Mouse (Mus musculus): ENCODE data around the gene Zfp827.

Gene Zfp827

DNA sequence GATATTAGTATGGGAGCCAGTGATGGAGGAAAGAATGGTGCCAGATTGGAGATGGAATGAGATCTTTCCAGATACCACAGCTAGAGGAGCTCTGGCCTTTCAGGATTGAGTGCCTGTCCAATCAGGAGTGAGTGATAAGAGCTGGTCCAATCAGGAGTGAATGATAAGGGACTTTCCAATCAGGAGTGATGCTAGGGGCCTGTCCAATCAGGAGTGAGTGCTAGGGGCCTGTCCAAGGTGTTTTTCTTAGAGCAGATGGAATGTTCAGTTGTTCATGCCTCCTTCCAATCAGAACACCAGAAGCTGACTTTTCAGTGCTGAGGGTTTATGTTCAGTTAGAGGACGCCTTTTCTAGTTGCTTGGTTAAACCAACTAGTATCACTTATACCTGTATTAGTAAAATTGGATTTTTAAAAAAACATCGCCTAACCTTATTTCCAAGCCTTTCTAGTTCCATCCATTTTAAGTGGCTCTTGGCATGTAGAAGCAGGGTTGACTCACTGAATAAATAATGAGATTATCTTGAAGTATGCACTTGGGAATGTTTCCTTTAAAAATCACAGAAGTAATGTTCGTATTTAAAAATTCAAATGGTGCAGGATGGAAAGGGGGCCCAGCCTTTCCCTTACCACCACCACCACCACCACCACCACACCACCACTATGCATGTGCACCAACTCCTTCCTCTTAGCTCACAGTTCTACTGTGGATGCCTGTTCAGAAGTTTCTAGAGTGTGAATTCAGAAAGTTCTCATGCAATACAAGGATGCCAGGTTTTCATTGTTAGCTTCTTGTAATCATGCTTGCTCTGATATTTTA, 39.8 kb downstream of the Zfp827 start:
- DNase-seq, result no peak

- DNase-seq, result no peak
These were observed 45.1 kb downstream of the Zfp827 start for GRCm38 (mm10) chr8:79073311-79073710.

GRCm38 (mm10) chr8:79074986-79075385, 46.7 kb downstream of the Zfp827 start:
- DNase-seq, result no peak

DNA sequence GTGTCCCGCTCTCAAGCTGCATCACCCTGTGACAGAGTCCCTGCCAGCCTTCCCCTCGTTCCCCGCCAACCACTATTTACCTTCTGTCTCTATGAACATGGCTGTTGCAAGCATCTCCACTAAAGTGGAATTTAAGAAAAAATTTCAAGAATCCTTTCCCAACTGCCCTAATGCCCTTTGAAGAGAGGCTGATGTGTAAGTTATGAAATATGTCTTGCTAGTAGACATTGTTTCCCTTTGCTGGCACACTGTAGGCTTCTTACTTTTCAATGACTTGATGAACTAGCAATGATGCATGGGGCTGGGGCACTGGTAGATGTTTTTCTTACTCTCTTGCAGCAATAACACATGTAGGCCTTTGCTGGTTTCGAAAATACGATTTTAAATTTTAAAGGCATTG, 49.0 kb downstream of the Zfp827 start:
- no peak for DNase-seq

DNA sequence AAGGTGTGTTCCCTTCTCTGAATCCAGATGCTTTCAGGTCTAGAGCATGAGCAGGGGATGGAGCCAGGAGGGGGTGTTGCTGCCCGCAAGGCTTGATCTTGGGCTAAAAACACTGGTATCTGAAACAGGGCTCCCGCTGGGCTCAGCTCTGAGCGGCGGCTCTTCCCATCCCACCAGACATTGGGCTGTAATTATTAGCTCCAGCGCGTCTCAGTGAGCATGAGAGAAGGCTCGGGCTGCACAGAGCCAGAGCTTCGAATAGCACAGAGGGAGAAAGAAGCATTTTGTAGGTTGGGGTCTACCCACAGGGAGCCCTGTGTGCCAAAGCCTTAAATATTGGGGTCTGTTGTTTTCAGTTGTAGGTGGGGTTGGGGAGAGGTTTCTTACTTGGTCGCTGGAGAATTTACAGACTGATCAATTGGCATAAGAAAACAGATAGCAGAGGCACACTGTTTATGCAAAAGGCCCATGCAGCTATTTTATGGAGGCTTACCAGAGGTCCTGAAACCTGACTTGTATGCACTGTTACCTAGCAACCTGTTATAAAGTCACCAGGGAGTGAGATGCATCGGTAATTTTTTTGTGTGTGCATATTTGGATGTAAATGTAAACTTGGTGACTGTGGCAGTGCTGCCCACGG, 50.4 kb downstream of the Zfp827 start:
- no peak for DNase-seq

DNA sequence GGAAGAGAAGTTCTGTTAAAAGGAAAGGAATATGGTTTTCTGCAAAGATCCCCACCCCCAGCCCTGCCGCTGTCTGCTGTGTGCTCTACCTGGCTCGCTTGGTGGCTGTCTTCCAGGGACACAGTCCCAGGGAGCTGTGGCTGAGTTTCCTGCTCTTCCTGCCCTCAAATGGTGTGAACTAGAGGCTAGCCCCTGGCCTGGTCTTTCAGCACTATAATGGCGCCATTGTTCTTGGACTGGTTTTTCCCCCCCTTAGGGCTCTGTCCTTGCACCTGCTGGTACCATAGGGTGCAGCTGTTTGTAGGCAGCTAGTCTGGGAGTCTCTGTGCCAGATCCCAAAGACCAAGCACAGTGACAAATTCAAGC, 50.9 kb downstream of the Zfp827 start:
- DNase-seq, result no peak

GRCm38 (mm10) chr8:79080096-79080739, 52.0 kb downstream of the Zfp827 start:
- peak; percentile 37 for DNase-seq

GRCm38 (mm10) chr8:79081333-79081732, 53.1 kb downstream of the Zfp827 start:
- no peak for DNase-seq

DNA sequence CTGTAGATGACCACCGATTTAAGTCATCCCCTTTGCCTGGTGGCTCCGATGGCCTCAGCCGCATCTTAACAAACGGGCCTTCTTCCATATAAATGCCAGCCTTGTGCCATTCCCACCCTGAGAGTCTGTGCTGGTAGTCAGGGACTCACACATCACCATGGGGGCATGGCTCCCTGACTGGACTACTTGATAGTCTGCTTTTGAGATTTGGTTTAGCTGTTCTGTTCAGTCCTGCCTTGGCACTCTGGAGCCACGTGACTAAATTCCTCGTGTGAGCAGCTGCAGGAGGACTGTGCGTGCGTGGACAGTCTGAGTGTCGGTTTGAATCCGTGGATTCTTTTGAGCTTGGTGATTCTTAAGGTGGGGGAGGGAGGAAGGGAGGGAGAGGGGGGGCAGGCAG, 53.7 kb downstream of the Zfp827 start:
- no peak for DNase-seq

DNA sequence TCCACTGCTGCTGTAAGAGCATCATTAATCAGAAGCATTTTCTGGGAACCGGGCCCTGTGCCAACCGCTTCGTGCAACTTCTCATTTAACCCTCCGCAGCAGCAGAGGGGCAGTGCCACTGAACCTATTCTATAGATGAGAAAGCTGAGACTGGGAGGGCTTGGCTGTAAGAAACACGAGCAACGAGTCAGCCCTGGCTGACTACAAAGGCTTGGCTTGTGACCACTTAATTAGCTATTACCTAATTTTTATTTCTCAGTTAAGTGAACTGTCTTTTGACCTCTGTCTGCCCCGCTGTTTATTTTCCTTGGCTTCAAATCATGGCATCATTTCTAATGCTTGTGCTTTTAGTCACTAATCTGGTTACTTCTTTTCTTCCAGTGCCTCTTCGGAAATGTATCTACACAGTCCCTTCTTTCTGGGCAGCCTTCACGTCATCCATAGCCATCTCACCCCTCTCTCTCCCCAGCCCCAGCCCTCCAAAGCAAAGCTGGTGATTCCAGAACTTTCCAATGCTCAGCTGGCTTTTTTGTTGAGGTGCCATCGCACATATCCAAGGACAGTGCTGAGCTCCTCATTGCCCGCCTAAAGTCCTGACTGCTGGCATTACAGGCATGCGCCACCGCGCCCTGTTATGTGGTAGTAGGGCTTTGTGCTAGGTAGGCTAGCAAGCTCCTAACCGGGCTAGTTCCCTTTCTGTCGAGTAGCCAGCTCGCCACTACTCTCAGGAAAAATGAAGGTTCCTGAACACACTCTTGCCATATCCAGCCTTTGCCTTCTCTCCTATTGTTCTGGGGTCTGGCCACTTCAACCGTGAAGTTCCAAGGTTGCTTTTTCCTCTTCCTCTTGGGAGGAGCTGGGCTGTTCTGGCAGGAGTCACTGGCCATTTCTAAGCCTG, 55.5 kb downstream of the Zfp827 start:
- peak; percentile 80 for DNase-seq

GRCm38 (mm10) chr8:79084359-79084820, 56.2 kb downstream of the Zfp827 start:
- DNase-seq, result no peak

- no peak for DNase-seq
These were observed 66.2 kb downstream of the Zfp827 start for GRCm38 (mm10) chr8:79094422-79094821.

GRCm38 (mm10) chr8:79095162-79095561, 66.9 kb downstream of the Zfp827 start:
- no peak for DNase-seq

DNA sequence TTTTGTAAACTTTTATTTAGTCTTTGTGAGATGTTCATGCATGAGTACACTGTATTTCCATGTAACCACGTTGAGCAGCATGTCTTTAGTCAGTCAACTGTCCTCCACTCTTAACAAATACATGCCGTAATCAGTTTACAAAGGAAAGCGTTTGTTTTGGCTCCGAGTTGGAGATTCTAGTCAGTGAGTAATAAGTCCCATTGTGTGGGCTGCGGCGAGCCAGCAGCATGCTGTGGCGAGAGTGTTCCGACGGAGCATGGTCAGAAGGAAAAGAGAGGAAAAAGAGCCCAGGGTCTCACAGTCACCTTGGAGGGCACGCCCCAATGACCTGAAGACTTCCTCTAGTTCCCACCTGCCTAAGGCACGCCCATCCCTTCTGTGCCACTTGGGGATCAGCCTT, 68.7 kb downstream of the Zfp827 start:
- no peak for DNase-seq

GRCm38 (mm10) chr8:79102707-79103106, 74.5 kb downstream of the Zfp827 start:
- DNase-seq, result no peak

DNA sequence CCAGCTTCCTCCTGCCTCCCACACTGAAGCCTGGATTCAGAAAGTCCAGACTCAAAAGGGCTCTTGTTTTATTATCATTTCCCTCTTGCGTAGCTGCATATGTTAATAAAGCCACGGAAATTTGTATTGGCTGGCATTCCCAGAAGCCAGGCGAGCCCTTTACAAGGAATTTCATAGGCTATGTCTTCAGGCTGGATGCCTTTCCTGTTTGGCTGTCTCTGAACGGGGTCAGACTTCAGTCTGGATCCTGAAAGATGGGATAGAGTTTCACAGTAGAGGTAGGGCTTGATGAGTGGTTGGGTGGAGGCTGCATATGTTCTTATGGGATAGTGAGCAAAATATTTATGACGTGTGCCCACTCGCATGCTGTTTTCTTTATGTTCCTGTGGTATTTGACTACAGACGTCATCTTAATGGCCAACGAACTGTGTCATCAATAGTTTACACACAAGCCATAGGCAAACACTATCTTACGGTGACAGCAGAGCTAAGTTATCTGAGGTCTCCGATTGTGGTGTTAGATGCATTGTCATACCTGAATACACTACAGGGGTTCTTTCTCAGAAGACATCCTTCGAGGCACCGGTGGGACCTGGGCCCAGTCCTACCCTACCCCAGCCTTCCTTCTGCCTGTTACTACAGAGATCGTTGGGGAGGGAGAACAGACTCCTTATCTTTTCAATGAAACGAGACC, 75.1 kb downstream of the Zfp827 start:
- DNase-seq, result no peak

GRCm38 (mm10) chr8:79103923-79104580, 75.8 kb downstream of the Zfp827 start:
- peak; percentile 63 for DNase-seq

DNA sequence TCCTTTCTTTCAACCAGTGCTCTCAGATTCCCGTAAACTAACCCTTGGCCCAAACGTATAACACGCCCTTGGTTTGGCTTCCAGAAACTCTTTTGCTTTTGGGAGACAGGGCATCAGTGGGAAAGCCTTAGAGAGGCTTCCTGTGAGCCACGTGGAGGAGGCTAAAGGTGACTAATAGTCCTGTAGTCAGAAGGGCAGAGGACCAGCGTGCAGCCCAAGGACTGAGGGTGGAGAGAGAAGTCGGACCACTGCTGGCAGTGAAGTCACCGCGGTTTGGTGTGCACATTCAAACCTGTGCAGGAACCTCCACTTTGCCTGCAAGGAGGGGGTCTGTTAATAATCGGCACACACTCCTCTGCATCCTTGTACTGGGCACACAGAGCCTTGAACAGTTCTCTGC, 76.4 kb downstream of the Zfp827 start:
- peak; percentile 36 for DNase-seq

- no peak for DNase-seq
These were observed 76.9 kb downstream of the Zfp827 start for GRCm38 (mm10) chr8:79105186-79105585.

DNA sequence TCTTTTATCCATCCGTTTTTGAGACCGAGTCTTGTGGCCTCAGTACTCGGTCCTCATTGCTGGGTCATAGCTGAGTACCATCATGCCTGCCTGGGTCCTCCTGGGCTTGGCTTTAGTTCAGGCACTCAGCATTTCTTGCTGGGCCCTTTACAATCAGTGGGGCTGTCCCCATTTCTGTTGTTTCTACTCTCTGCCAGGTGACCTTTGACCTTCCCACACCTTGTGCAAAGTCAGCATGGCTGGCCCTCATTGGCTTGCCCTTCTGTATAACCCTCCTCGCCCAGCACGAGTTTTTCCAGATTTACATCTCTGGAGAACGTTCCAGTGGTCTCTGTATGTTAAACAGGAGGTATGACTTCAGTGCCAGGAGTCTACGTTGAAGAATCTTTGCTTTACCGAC, 83.2 kb downstream of the Zfp827 start:
- peak; percentile 34 for DNase-seq

- DNase-seq, result no peak
These were observed 84.2 kb downstream of the Zfp827 start for GRCm38 (mm10) chr8:79112480-79112879.

DNA sequence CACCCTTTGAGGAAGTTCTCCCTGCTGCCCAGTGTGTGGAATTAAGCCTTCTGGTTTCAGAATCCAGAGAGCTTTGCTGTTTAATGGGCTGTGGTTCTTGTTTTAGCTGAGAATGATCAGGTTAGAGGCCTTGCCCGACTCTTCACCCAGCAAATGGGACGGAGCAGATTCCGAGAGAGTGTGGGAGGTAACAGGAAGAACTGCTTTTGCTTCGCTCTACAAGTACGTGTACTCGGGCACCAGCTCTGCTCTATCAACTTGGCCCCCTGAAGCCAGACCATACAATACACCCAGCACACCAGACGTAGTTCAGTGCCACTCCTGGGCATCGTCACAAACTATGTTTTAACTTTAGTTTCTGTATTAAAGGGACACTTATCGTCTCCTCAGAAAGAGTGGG, 85.3 kb downstream of the Zfp827 start:
- no peak for DNase-seq

All from kidney, adult 9 months (tissue).